Mouse (Mus musculus): Measurements from ENCODE around the gene Uts2. TPM values are rescaled to one million over a fixed set of nuclear protein-coding genes. Genes with fewer than 3 reads are reported as not detected.
A peak's percentile ranks its signal among the peaks of the same experiment; 100 is the strongest.

The Uts2 gene
- total RNA-seq (2014; rRNA removed) = not detected in 2 replicates
- polyA plus RNA-seq (2015; fragmentation: Nextera tagmentation; extraction: Ambion mirVana) = not detected in 2 replicates

- TF ChIP-seq CTCF (IDR thresholded peaks at IDR 0.05; ENCODE audit: low read depth) = no peak
- no peak for ATAC-seq
- WGBS = 91% methylated on average over 7 of the region's 7 CpGs
Measured at GRCm38 (mm10) chr4:150996797-150997196, at the start of gene Uts2. Uts2 (plus strand) TSS chr4:150997097.

GRCm38 (mm10) chr4:150950972-150951371 is 45.9 kb upstream of the Uts2 start:
- no peak for TF ChIP-seq CTCF (IDR thresholded peaks at IDR 0.05; ENCODE audit: low read depth)
- Histone ChIP-seq H3K9me3 (ENCODE audit: low read length) (no peaks in the 10 kb centered on the region), H3K4me2 (ENCODE audit: low read depth) (no peak overlapping the region), H3K4me3 (ENCODE audit: low read depth, low read length) (no peak overlapping the region), H3K27me3 (ENCODE audit: insufficient read depth, low read length) (no peaks in the 10 kb centered on the region), H3K27ac (ENCODE audit: low read depth, low read length) (no peak overlapping the region), H3K36me3 (ENCODE audit: insufficient read depth) (no peaks in the 10 kb centered on the region), H3K9ac (no peak overlapping the region), H3K4me1 (ENCODE audit: insufficient read depth) (no peaks in the 10 kb centered on the region)
- WGBS = 87% methylated on average over 10 of the region's 10 CpGs
- DNase-seq = no peak
- ATAC-seq = no peak

More at GRCm38 (mm10) chr4:150996797-150997196, at the start of gene Uts2:
- H3K9me3 ChIP-seq (ENCODE audit: low read length) = no peaks in the 10 kb centered on the region
- no peaks in the 10 kb centered on the region for H3K36me3 ChIP-seq (ENCODE audit: insufficient read depth)
- no peaks in the 10 kb centered on the region for H3K27me3 ChIP-seq (ENCODE audit: insufficient read depth, low read length)
- no peak within 1 kb of the TSS for H3K27ac ChIP-seq (ENCODE audit: low read depth, low read length)
- DNase-seq = no peak
- no peak within 1 kb of the TSS for H3K9ac ChIP-seq
- H3K4me2 ChIP-seq (ENCODE audit: low read depth) = no peak within 1 kb of the TSS
- H3K4me3 ChIP-seq (ENCODE audit: low read depth, low read length) = no peak within 1 kb of the TSS
- H3K4me1 ChIP-seq (ENCODE audit: insufficient read depth) = no peaks in the 10 kb centered on the region

GRCm38 (mm10) chr4:150956369-150957105 is 40.4 kb upstream of the Uts2 start:
- 33% methylated on average over 13 of the region's 13 CpGs for WGBS
- Histone ChIP-seq H3K4me3 (ENCODE audit: low read depth, low read length) (no peak overlapping the region), H3K27me3 (ENCODE audit: insufficient read depth, low read length) (no peaks in the 10 kb centered on the region), H3K4me1 (ENCODE audit: insufficient read depth) (no peaks in the 10 kb centered on the region), H3K9me3 (ENCODE audit: low read length) (no peaks in the 10 kb centered on the region), H3K27ac (ENCODE audit: low read depth, low read length) (no peak overlapping the region), H3K9ac (no peak overlapping the region), H3K4me2 (ENCODE audit: low read depth) (no peak overlapping the region), H3K36me3 (ENCODE audit: insufficient read depth) (no peaks in the 10 kb centered on the region)
- peak; percentile 45 for DNase-seq
- ATAC-seq = peak; percentile 58
- TF ChIP-seq CTCF (IDR thresholded peaks at IDR 0.05; ENCODE audit: low read depth) = no peak

- H3K9me3 ChIP-seq (ENCODE audit: low read length) = no peaks in the 10 kb centered on the region
- H3K4me2 ChIP-seq (ENCODE audit: low read depth) = no peak overlapping the region
- no peak for ATAC-seq
- no peaks in the 10 kb centered on the region for H3K27me3 ChIP-seq (ENCODE audit: insufficient read depth, low read length)
- H3K4me3 ChIP-seq (ENCODE audit: low read depth, low read length) = no peak overlapping the region
- H3K36me3 ChIP-seq (ENCODE audit: insufficient read depth) = no peaks in the 10 kb centered on the region
- H3K27ac ChIP-seq (ENCODE audit: low read depth, low read length) = no peak overlapping the region
- no peak overlapping the region for H3K9ac ChIP-seq
- 21% methylated on average over 1 of the region's 1 CpGs for WGBS
- no peak for DNase-seq
- no peaks in the 10 kb centered on the region for H3K4me1 ChIP-seq (ENCODE audit: insufficient read depth)
- TF ChIP-seq CTCF (IDR thresholded peaks at IDR 0.05; ENCODE audit: low read depth) = no peak
Measured at GRCm38 (mm10) chr4:150957106-150957458, 39.8 kb upstream of the Uts2 start.

GRCm38 (mm10) chr4:150958536-150958935 is 38.4 kb upstream of the Uts2 start:
- Histone ChIP-seq H3K4me3 (ENCODE audit: low read depth, low read length) (no peak overlapping the region), H3K9ac (no peak overlapping the region), H3K27ac (ENCODE audit: low read depth, low read length) (no peak overlapping the region), H3K4me2 (ENCODE audit: low read depth) (no peak overlapping the region), H3K9me3 (ENCODE audit: low read length) (no peaks in the 10 kb centered on the region), H3K4me1 (ENCODE audit: insufficient read depth) (no peaks in the 10 kb centered on the region), H3K27me3 (ENCODE audit: insufficient read depth, low read length) (no peaks in the 10 kb centered on the region), H3K36me3 (ENCODE audit: insufficient read depth) (no peaks in the 10 kb centered on the region)
- no peak for TF ChIP-seq CTCF (IDR thresholded peaks at IDR 0.05; ENCODE audit: low read depth)
- ATAC-seq = no peak
- WGBS = 81% methylated on average over 7 of the region's 7 CpGs
- no peak for DNase-seq

GRCm38 (mm10) chr4:150962231-150962630 is 34.7 kb upstream of the Uts2 start:
- no peak overlapping the region for H3K9ac ChIP-seq
- no peak for DNase-seq
- no peaks in the 10 kb centered on the region for H3K9me3 ChIP-seq (ENCODE audit: low read length)
- H3K36me3 ChIP-seq (ENCODE audit: insufficient read depth) = no peaks in the 10 kb centered on the region
- 37% methylated on average over 6 of the region's 6 CpGs for WGBS
- H3K4me3 ChIP-seq (ENCODE audit: low read depth, low read length) = no peak overlapping the region
- H3K4me2 ChIP-seq (ENCODE audit: low read depth) = no peak overlapping the region
- no peak overlapping the region for H3K27ac ChIP-seq (ENCODE audit: low read depth, low read length)
- no peak for TF ChIP-seq CTCF (IDR thresholded peaks at IDR 0.05; ENCODE audit: low read depth)
- no peak for ATAC-seq
- no peaks in the 10 kb centered on the region for H3K27me3 ChIP-seq (ENCODE audit: insufficient read depth, low read length)
- H3K4me1 ChIP-seq (ENCODE audit: insufficient read depth) = no peaks in the 10 kb centered on the region

DNA sequence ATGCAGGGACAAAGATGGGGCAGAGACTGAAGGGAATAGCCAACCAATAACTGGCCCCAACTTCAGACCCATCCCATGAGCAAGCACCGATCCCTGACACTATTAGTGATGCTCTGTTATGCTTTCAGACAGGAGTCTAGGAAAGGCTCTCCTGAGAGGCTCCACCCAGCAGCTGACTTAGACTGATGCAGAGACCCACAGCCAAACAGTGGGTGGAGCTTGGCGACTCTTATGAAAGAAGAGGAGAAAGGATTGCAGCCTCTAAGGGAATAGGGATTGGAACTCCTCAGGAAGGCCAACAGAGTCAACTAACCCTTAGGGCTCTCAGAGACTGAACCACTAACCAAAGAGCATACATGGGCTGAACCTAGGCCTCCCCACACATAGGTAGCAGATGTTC is 33.2 kb upstream of the Uts2 start:
- 67% methylated on average over 2 of the region's 2 CpGs for WGBS
- Histone ChIP-seq H3K4me1 (ENCODE audit: insufficient read depth) (no peaks in the 10 kb centered on the region), H3K4me2 (ENCODE audit: low read depth) (no peak overlapping the region), H3K9ac (no peak overlapping the region), H3K4me3 (ENCODE audit: low read depth, low read length) (no peak overlapping the region), H3K27ac (ENCODE audit: low read depth, low read length) (no peak overlapping the region), H3K36me3 (ENCODE audit: insufficient read depth) (no peaks in the 10 kb centered on the region), H3K9me3 (ENCODE audit: low read length) (no peaks in the 10 kb centered on the region), H3K27me3 (ENCODE audit: insufficient read depth, low read length) (no peaks in the 10 kb centered on the region)
- no peak for DNase-seq
- no peak for TF ChIP-seq CTCF (IDR thresholded peaks at IDR 0.05; ENCODE audit: low read depth)
- ATAC-seq = no peak

Data from forebrain, postnatal 0 days (tissue).